Mouse (Mus musculus) olfactory bulb, adult 2 months (tissue): ENCODE results near the gene Alg5.

Source experiments
- CTCF ChIP-seq: fragments of 200-500 bp; IDR thresholded peaks from 2 replicates; pipeline ENCODE4 v1.5.1; 2012; ENCODE audit warnings: low read depth, mild to moderate bottlenecking, low read length, moderate library complexity; ENCODE audit not compliant: insufficient read depth
- POLR2A ChIP-seq: fragments of 200-500 bp; IDR thresholded peaks from 2 replicates; pipeline ENCODE4 v1.6.1; 2012; ENCODE audit warnings: mild to moderate bottlenecking, low read depth, low read length, moderate library complexity; ENCODE audit not compliant: insufficient read depth

DNA sequence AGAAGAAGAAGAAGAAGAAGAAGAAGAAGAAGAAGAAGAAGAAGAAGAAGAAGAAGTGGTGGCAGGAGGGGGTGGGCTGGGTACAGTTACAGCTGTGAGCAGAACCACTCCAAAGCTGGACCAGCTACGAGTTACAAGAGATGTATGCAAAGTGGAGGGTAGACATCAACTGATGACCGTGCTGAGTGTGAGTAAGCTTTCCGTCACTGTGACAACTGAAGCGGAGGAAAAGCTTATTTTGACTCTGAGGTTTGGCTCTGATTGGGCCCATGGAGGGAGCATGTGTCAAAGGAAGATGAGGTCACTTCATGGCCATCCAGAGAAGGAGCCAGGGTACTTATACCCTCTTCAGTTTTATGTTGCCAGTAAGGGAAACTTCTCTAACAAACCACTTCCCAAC is 18.1 kb downstream of the Alg5 start:
- TF ChIP-seq CTCF (no peak), POLR2A (no peak)
